Mouse (Mus musculus) liver, postnatal 0 days (tissue): Measurements from ENCODE around the gene Tex9. TPM values are rescaled to one million over a fixed set of nuclear protein-coding genes. Genes with fewer than 3 reads are reported as not detected.

ENCODE experiments used
- ATAC-seq: fragments of 200-750 bp; cut with Nextera tagmentation; 2 replicates; pipeline ENCODE4 v1.8.0; 2017; ENCODE audit warnings: mild to moderate bottlenecking, moderate library complexity
- DNase-seq: peaks from one replicate; pipeline ENCODE4 v3.0.0-alpha.2; 2016
- H3K27ac ChIP-seq: fragments of 300-500 bp; sonication (generic); 2 replicates; pipeline ENCODE4 v1.5.1; 2014; ENCODE audit warnings: antibody characterized with exemption, moderate library complexity, mild to moderate bottlenecking, low read depth
- H3K27me3 ChIP-seq: fragments of 300-500 bp; sonication (generic); 2 replicates; pipeline ENCODE4 v1.6.1; 2014; ENCODE audit warnings: low read length, control low read depth, mixed read lengths; ENCODE audit not compliant: insufficient read depth
- H3K36me3 ChIP-seq: fragments of 300-500 bp; sonication (generic); replicated peaks from 2 replicates; pipeline ENCODE4 v1.6.1; 2014; ENCODE audit warnings: mild to moderate bottlenecking, control low read depth, low read length, moderate library complexity, mixed read lengths; ENCODE audit not compliant: insufficient read depth
- H3K4me1 ChIP-seq: fragments of 300-500 bp; sonication (generic); 2 replicates; pipeline ENCODE4 v1.6.1; 2014; ENCODE audit warnings: antibody characterized with exemption, mild to moderate bottlenecking, control low read depth; ENCODE audit not compliant: insufficient read depth
- H3K4me2 ChIP-seq: fragments of 300-500 bp; sonication (generic); 2 replicates; pipeline ENCODE4 v1.6.1; 2014; ENCODE audit warnings: low read depth, mild to moderate bottlenecking, low read length, moderate library complexity, mixed read lengths
- H3K4me3 ChIP-seq: fragments of 300-500 bp; sonication (generic); 2 replicates; pipeline ENCODE4 v1.5.1; 2014; ENCODE audit warnings: low read depth, low read length
- H3K9ac ChIP-seq: fragments of 300-500 bp; sonication (generic); replicated peaks from 2 replicates; pipeline ENCODE4 v1.6.1; 2014; ENCODE audit warnings: mild to moderate bottlenecking, moderate library complexity
- H3K9me3 ChIP-seq: fragments of 300-500 bp; sonication (generic); 2 replicates; pipeline ENCODE4 v1.6.1; 2016; ENCODE audit warnings: mild to moderate bottlenecking, control low read depth, low read length, mixed read lengths
- CTCF ChIP-seq: sonication (generic); IDR thresholded peaks from 2 replicates; pipeline ENCODE4 v1.5.1; 2016; ENCODE audit warnings: antibody characterized with exemption, low read depth
- EP300 ChIP-seq: IDR thresholded peaks from 2 replicates; pipeline ENCODE4 v1.6.1; 2016; ENCODE audit warnings: antibody characterized with exemption, low read depth, mild to moderate bottlenecking
- WGBS: fragments of 180-500 bp; shearing (Covaris S2); extraction: QIAGEN DNeasy Blood & Tissue Kit; methylation state at CpG from one replicate; pipeline ENCODE4 v1.1.7; 2014; ENCODE audit not compliant: insufficient replicate concordance; 5-methylcytosine and 5-hydroxymethylcytosine counted together
- polyA plus RNA-seq: library from polyadenylated mRNA; unstranded; fragments of >200 nt; fragmentation: Nextera tagmentation; extraction: Ambion mirVana; gene quantifications from 2 replicates; pipeline ENCODE4 v1.2.1, GENCODE M21; 2015

Gene Tex9
- polyA plus RNA-seq, 1 experiment from 2014 or later = 4.9 TPM

DNA sequence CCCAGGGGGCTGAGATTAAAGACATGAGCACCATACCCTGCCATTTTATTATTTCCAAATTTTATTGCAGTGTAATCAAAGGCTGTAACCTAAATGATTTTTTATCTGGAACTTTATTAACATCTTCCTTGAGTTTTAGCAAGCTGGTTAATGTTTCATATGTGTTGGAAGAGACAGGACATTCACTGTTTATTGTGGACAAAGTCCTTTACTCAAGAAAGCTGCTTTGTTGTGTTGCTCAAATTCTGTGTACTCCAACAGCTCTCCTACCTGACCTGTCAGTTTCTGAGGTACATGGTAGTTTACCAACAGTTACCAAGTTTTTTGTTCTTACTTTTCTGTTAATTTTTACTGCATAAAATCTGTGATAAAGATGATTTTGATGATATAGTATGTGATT, 23.4 kb upstream of the Tex9 start:
- Histone ChIP-seq H3K9me3 (no peaks in the 10 kb centered on the region), H3K27ac (no peak overlapping the region), H3K4me1 (no peaks in the 10 kb centered on the region), H3K4me2 (no peak overlapping the region), H3K9ac (no peak overlapping the region), H3K27me3 (no peaks in the 10 kb centered on the region), H3K4me3 (no peak overlapping the region), H3K36me3 (no peaks in the 10 kb centered on the region)
- DNase-seq (no peak), ATAC-seq (no peak)
- no peak for TF ChIP-seq EP300
- TF ChIP-seq CTCF = no peak

- H3K4me2 ChIP-seq = no peak overlapping the region
- no peaks in the 10 kb centered on the region for H3K27me3 ChIP-seq
- H3K4me3 ChIP-seq = no peak overlapping the region
- H3K9me3 ChIP-seq = no peaks in the 10 kb centered on the region
- DNase-seq (no peak), ATAC-seq (no peak)
- H3K36me3 ChIP-seq = no peaks in the 10 kb centered on the region
- no peak for TF ChIP-seq CTCF
- TF ChIP-seq EP300 = no peak
- 72% methylated on average over 11 of the region's 11 CpGs for WGBS
- no peaks in the 10 kb centered on the region for H3K4me1 ChIP-seq
- no peak overlapping the region for H3K9ac ChIP-seq
- H3K27ac ChIP-seq = no peak overlapping the region
These were observed 20.4 kb upstream of the Tex9 start for GRCm38 (mm10) chr9:72512229-72512981.

DNA sequence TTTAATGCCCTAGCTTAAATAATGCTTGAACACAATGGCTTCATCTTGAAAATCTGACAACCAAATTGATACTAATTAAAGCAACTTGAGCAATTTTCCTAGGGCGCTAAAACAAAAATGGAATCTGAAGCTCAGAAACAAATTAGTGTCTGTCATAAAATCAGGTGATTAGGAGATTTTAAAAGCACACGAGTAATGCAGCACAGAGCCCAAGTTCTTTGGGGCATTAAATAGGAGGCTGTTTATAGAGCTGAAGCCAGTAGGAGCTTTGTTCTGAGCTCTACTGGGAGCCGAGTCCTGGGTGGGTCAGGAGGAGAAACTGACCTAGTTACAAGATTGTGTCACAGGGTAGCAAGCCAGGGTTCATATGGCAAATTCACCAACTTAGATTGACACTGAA, 5.2 kb upstream of the Tex9 start:
- H3K4me1 ChIP-seq = peaks cover 2% of the 10 kb centered on the region
- H3K27me3 ChIP-seq = no peaks in the 10 kb centered on the region
- no peak for TF ChIP-seq CTCF
- no peak for TF ChIP-seq EP300
- WGBS = 75% methylated on average over 3 of the region's 3 CpGs
- H3K4me3 ChIP-seq = no peak overlapping the region
- no peak overlapping the region for H3K9ac ChIP-seq
- no peaks in the 10 kb centered on the region for H3K9me3 ChIP-seq
- no peak for ATAC-seq
- DNase-seq = no peak
- H3K27ac ChIP-seq = no peak overlapping the region
- H3K36me3 ChIP-seq = no peaks in the 10 kb centered on the region
- H3K4me2 ChIP-seq = no peak overlapping the region

DNA sequence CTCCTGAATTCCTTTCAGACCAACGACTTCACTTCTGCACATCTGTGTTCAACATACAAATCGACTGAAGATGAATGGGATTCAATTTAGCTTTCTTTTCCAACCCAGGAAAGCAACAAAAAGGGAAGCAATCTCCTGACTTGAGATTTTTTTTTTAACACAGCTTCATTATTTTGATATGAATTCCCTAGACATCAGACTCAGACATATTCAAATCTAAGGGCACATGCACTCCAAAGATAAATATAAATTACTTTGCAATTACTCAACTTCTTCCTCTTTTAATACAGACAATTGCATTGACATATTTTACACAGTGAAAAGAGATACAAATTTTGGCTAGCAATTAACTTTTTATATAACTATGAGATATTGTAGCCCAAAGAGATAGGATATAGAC, 4.7 kb upstream of the Tex9 start:
- DNase-seq (no peak), ATAC-seq (no peak)
- Histone ChIP-seq H3K4me2 (no peak overlapping the region), H3K9ac (no peak overlapping the region), H3K36me3 (no peaks in the 10 kb centered on the region), H3K4me1 (peaks cover 5% of the 10 kb centered on the region), H3K27ac (no peak overlapping the region), H3K4me3 (no peak overlapping the region), H3K9me3 (no peaks in the 10 kb centered on the region), H3K27me3 (no peaks in the 10 kb centered on the region)
- TF ChIP-seq CTCF (no peak), EP300 (no peak)
- WGBS = 65% methylated on average over 2 of the region's 2 CpGs

GRCm38 (mm10) chr9:72493984-72494685, 2.1 kb upstream of the Tex9 start:
- no peaks in the 10 kb centered on the region for H3K27me3 ChIP-seq
- no peak overlapping the region for H3K4me2 ChIP-seq
- H3K36me3 ChIP-seq = no peaks in the 10 kb centered on the region
- TF ChIP-seq EP300 = no peak
- TF ChIP-seq CTCF = no peak
- no peak overlapping the region for H3K4me3 ChIP-seq
- no peaks in the 10 kb centered on the region for H3K9me3 ChIP-seq
- WGBS = 71% methylated on average over 3 of the region's 3 CpGs
- ATAC-seq (no peak), DNase-seq (no peak)
- H3K27ac ChIP-seq = no peak overlapping the region
- H3K4me1 ChIP-seq = peaks cover 11% of the 10 kb centered on the region
- no peak overlapping the region for H3K9ac ChIP-seq

DNA sequence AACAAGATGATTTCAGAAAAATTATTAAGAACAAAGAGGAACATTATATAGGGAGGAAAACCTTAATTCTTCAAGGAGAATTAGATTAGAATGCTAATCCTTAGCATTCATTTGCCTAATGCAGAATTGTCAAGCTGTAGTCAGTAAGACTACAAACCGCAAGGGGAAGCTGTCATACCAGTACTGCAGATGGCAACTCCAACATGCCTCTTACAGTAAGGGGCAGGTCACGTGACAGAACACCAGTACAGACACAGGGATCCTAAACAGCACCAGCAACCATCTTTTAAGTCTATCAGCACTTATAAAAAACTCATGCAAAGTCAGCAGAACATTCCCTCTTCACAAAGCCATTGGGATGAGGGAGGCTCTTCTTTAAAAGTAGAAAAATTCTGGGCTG, 1.5 kb upstream of the Tex9 start:
- Histone ChIP-seq H3K4me1 (peaks cover 11% of the 10 kb centered on the region), H3K27ac (no peak overlapping the region), H3K27me3 (no peaks in the 10 kb centered on the region), H3K9ac (no peak overlapping the region), H3K4me2 (no peak overlapping the region), H3K4me3 (no peak overlapping the region), H3K9me3 (no peaks in the 10 kb centered on the region), H3K36me3 (no peaks in the 10 kb centered on the region)
- TF ChIP-seq CTCF (peak; percentile 40), EP300 (no peak)
- no peak for ATAC-seq
- no peak for DNase-seq
- WGBS = 59% methylated on average over 2 of the region's 2 CpGs
